Mouse (Mus musculus) frontal cortex, adult 2 months (tissue): Measurements from ENCODE around the gene Ap5m1. TPM values are rescaled to one million over a fixed set of nuclear protein-coding genes. Genes with fewer than 3 reads are reported as not detected.
A peak's percentile ranks its signal among the peaks of the same experiment; 100 is the strongest.

Experiments
- DNase-seq, 2 experiments: peaks; one replicate each; pipeline ENCODE4 v3.0.0; 2022; ENCODE audit warnings: low spot score in 1 of 2; ENCODE audit errors: extremely low spot score in 1 of 2
- polyA plus RNA-seq: library from polyadenylated mRNA; depleted of rRNA; stranded (reverse); fragments of >200 nt; gene quantifications from 2 replicates; pipeline ENCODE4 v1.2.3, GENCODE M21; 2012; rRNA removed

The Ap5m1 gene
- polyA plus RNA-seq, 1 experiment, result 17.4 TPM

DNA sequence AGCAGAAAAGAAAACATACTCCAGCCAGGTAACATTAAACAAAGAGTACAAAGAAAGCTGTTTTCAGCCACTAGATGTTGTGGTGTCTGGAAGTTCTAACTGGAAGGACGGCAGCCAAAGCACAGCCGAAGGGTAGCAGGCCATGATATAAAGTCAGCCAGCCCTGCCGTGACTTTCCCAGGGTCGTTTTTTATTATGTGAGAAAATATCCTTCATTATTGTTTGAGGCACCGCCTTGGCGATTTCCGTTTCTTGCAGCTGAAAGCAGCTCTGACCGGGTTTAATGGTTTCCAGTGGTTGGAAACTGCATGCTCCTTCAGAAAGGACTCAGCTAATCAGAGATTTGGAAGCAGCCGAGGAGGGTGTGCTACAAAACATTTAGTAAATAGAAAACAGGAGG lies 55.8 kb downstream of the Ap5m1 start:
- DNase-seq, result no peak

DNA sequence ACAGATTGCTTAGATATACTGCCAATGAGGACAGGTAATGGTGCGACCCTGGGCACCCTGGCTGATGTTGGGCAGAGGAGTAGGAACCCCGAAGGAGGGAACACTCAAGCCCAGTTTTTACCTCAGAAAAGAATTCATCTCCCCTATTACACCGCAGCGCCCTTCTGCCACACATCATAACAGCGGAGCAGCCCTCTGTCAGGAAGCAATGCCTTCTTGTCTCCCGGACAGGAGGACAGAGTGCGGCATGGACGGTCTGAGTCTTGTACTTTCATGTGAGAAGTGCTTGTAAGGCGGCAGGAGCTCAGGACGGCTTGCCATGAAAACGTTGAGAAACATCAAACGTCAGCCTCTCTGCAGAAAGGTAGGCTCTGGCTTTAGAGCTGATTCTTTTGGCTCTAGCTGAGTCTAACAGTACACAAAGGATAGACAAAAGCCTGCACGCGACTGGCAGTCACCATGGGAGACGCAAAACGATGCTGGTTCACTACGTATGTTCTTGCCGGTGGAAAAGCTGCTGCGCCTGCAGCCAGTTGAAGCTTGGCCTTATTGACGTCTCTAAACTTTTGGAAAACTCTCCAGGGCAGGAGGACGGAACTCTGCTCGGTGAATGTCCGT lies 61.4 kb downstream of the Ap5m1 start:
- DNase-seq, result peak in 1 of 2 experiments; percentile 2

DNA sequence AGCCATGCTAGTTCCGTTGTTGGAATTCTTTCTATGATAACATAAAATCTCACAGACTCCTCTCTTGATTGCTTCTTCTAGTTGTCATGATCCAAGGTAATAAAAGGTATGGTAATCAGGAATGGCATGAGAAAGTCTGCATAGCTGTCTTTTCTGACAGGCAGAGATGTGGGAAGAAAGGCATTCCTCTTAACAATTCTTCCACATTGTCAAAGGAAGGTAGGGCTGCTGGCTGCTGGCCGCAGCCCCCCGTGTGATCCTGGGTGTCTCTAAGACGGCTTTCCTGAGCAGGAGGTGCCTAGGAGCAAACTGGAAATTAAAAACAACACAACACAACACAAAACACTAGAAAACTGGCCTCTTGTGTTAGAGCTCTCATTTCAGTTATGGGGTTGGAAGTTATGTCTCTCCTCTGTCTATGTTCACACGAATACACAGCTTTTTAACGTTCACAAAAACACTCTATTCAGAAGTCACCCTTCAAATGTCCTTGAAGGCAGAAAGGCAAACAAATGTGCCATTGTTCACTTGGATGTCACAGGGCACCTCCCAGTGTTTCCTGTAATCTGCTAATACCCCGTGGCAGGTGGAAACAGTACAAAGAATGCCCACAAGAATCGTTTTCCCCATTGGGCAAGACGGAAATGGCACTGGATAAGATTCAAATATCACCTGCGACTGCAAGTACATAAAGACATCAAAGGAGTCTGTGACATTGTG lies 62.8 kb downstream of the Ap5m1 start:
- no peak for DNase-seq

DNA sequence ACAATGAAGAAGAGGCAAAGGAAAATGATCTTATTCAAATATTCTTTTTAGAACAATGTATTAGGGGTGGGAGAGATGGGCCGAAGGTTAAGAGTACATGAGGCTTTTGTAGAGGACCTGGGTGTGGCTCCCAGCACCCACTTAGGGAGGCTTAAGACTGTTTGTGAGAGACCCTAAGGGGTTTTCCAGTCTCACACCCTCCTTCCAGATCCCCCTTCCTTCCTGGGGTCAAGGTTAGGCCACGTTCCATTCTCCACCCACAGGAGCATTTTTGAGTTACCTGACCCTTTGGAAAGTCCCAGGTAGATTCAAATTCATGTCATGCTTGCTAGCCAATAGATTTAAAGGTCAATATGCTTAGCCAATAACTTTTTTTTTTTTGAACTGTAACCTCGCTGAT lies 66.5 kb downstream of the Ap5m1 start:
- DNase-seq, result no peak

DNA sequence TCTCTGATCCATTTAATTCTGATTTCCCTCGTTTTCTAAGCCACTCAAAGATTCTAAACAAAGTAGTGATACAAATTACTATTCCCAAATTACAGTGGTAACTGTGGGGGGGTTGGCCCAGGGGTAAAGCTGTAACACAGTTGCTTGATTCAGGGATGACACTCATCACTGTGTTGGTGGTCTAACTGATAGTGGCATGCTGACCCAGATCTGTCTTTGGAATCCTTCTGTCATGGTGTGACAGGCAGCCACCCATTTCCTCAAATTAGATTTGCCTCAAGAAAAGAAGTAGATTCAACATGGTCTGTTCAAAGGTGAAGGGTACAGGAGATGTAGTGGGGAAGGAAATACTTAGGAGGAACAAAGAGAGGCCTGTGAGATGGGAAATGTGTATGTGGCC lies 72.3 kb downstream of the Ap5m1 start:
- no peak for DNase-seq

DNA sequence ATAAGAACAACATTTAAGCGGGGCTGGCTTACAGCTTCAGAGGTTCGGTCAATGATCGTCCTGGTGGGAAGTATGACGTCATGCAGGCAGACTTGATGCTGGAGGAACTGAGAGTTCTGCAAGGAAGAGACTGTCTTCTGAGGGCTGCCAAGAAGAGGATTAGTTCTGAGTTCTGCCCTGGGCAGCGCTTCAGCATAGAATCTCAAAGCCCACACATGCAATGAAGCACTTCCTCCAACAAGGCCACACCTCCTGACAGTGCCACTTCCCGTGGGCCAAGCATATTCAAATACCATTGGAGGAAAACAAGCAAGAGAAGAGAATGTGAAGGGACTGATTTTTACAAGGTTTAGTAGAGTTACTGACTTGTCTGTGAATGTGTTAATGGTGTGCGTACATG lies 74.9 kb downstream of the Ap5m1 start:
- no peak for DNase-seq

Other genes starting within 250 kb of the Ap5m1 start
- gene Exoc5, start 556 bp downstream of the Ap5m1 start, polyA plus RNA-seq, result 31.3 and 34.1 TPM in 2 replicates
- gene Naa30, start 106.1 kb downstream of the Ap5m1 start, polyA plus RNA-seq, result 22.5 and 24.2 TPM in 2 replicates
- gene ccdc198, start 179.4 kb downstream of the Ap5m1 start, polyA plus RNA-seq, result 0.12 TPM in 1 of 2 replicates, not detected in the other